In genomic region chr3:98291044-98291443, GRCm38 (mm10) we compare ENCODE assay signal across 32 mouse cellular contexts. TPM values are rescaled to one million over a fixed set of nuclear protein-coding genes. Genes with fewer than 3 reads are reported as not detected.
"Had no signal": no experiment of that assay in that cellular context is flagged by ENCODE, and none has a peak within 500 bp of the region (broad histone marks: within the 10 kb centered on the region; RNA-seq: fewer than 3 reads in every experiment).

No protein-coding gene starts in this region.

- H3K36me3 ChIP-seq: limb, embryonic 10.5 days; limb, embryonic 12.5 days; limb, embryonic 13.5 days; limb, embryonic 15.5 days; lung, embryonic 15.5 days; midbrain, embryonic 10.5 days; midbrain, embryonic 12.5 days; midbrain, embryonic 13.5 days; midbrain, embryonic 15.5 days; neural tube, embryonic 12.5 days had no signal

- H3K27ac ChIP-seq: left cerebral cortex, adult 2 months; limb, embryonic 10.5 days; limb, embryonic 12.5 days; limb, embryonic 13.5 days; limb, embryonic 15.5 days; liver, embryonic 12.5 days; liver, embryonic 13.5 days; liver, embryonic 14.5 days; liver, embryonic 15.5 days; lung, embryonic 15.5 days; macrophage; midbrain, embryonic 10.5 days; midbrain, embryonic 12.5 days; midbrain, embryonic 13.5 days; midbrain, embryonic 15.5 days; neural tube, embryonic 12.5 days had no signal

- H3K27me3 ChIP-seq: limb, embryonic 12.5 days; limb, embryonic 13.5 days; limb, embryonic 15.5 days; liver, embryonic 12.5 days; liver, embryonic 13.5 days; liver, embryonic 15.5 days; lung, embryonic 15.5 days; midbrain, embryonic 12.5 days; midbrain, embryonic 13.5 days; midbrain, embryonic 15.5 days; neural tube, embryonic 12.5 days had no signal

- H3K4me1 ChIP-seq: limb, embryonic 10.5 days; limb, embryonic 12.5 days; limb, embryonic 13.5 days; limb, embryonic 15.5 days; liver, embryonic 12.5 days; liver, embryonic 13.5 days; liver, embryonic 15.5 days; lung, embryonic 15.5 days; midbrain, embryonic 10.5 days; midbrain, embryonic 12.5 days; midbrain, embryonic 13.5 days; midbrain, embryonic 15.5 days; neural tube, embryonic 12.5 days had no signal

- H3K4me3 ChIP-seq: left cerebral cortex, adult 2 months; limb, embryonic 10.5 days; limb, embryonic 12.5 days; limb, embryonic 13.5 days; limb, embryonic 15.5 days; liver, embryonic 12.5 days; liver, embryonic 13.5 days; liver, embryonic 15.5 days; lung, embryonic 15.5 days; midbrain, embryonic 10.5 days; midbrain, embryonic 12.5 days; midbrain, embryonic 13.5 days; midbrain, embryonic 15.5 days; myocyte; neural tube, embryonic 12.5 days had no signal

- DNase-seq: left cerebral cortex, postnatal 4 days; liver; liver, embryonic 13.5 days; liver, postnatal 0 days; lung, adult 18-20 months; lung, adult 2 months; lung, embryonic 14.5 days; lung, postnatal 10 days; lung, postnatal 14 days; lung, postnatal 36 days; lung, postnatal 4 days; midbrain, embryonic 14.5 days had no signal

- H3K4me2 ChIP-seq: limb, embryonic 12.5 days; limb, embryonic 13.5 days; limb, embryonic 15.5 days; liver, embryonic 12.5 days; liver, embryonic 13.5 days; liver, embryonic 15.5 days; lung, embryonic 14.5 days; lung, embryonic 15.5 days; midbrain, embryonic 11.5 days; midbrain, embryonic 12.5 days; midbrain, embryonic 13.5 days; midbrain, embryonic 15.5 days; neural tube, embryonic 12.5 days had no signal

- ATAC-seq: liver, embryonic 12.5 days; liver, postnatal 0 days; lung, postnatal 0 days; midbrain, embryonic 13.5 days; midbrain, embryonic 15.5 days; midbrain, embryonic 16.5 days had no signal

- H3K9ac ChIP-seq: limb, embryonic 12.5 days; limb, embryonic 13.5 days; limb, embryonic 15.5 days; liver, embryonic 12.5 days; liver, embryonic 13.5 days; liver, embryonic 14.5 days; liver, embryonic 15.5 days; liver, postnatal 0 days; lung, embryonic 14.5 days; lung, embryonic 15.5 days; midbrain, embryonic 12.5 days; midbrain, embryonic 13.5 days; midbrain, embryonic 15.5 days; neural tube, embryonic 12.5 days had no signal

- H3K9me3 ChIP-seq: limb, embryonic 10.5 days; limb, embryonic 13.5 days; limb, embryonic 15.5 days; liver, embryonic 13.5 days; liver, embryonic 15.5 days; lung, embryonic 15.5 days; midbrain, embryonic 12.5 days; midbrain, embryonic 15.5 days; neural tube, embryonic 12.5 days had no signal

RNA-seq across cellular contexts. Expression of gene Hmgcs2, which starts 10.8 kb away (rescaled TPM):
- total RNA-seq: monocyte, adult 5-6 weeks had no signal
- polyA plus RNA-seq: macrophage, myocyte had no signal
